ENCODE assay signal across 9 mouse cellular contexts in genomic region chr3:52413187-52413746, GRCm38 (mm10).
DNase-seq lines count a peak whose midpoint lies in the region; ATAC-seq and TF ChIP-seq lines count a peak whose summit lies in the region.
"Had no signal": no experiment of that assay in that cellular context is flagged by ENCODE, and none has a peak within 500 bp of the region (broad histone marks: within the 10 kb centered on the region; RNA-seq: fewer than 3 reads in every experiment).

No protein-coding gene starts in this region.

- 3% methylated on average over 10 of the region's 10 CpGs for WGBS in hindbrain, embryonic 11.5 days
- WGBS in hindbrain, postnatal 0 days, result 23% methylated on average over 10 of the region's 10 CpGs
- WGBS in hindbrain, embryonic 13.5 days, result 10% methylated on average over 10 of the region's 10 CpGs

- H3K4me1 ChIP-seq in hindbrain, embryonic 11.5 days (replicated peaks; ENCODE audit: control insufficient read depth, insufficient read depth, low read length), result 0 out of 2 replicates have a peak, but pooled peaks cover 4% of the 10 kb centered on the region
- no peaks in the 10 kb centered on the region for H3K4me1 ChIP-seq in hindbrain, postnatal 0 days (ENCODE audit: insufficient read depth, low read length)
- peaks cover 17% of the 10 kb centered on the region for H3K4me1 ChIP-seq in hindbrain, embryonic 13.5 days (replicated peaks)

- TF ChIP-seq POLR2A in brain, embryonic 14.5 days (IDR thresholded peaks at IDR 0.05; ENCODE audit: borderline replicate concordance, extremely low read depth, insufficient read depth, insufficient read length, poor library complexity, severe bottlenecking), result no peak

- TF ChIP-seq CTCF in hindbrain, postnatal 0 days (IDR thresholded peaks at IDR 0.05; ENCODE audit: low read depth), result no peak
- no peak for TF ChIP-seq CTCF in brain, embryonic 14.5 days (IDR thresholded peaks at IDR 0.05; ENCODE audit: borderline replicate concordance, extremely low read depth, insufficient read depth, insufficient read length)
- TF ChIP-seq CTCF in left cerebral cortex, adult 2 months (IDR thresholded peaks at IDR 0.05), result no peak

- H3K9me3 ChIP-seq in hindbrain, embryonic 11.5 days (ENCODE audit: control insufficient read depth, low read length), result no peaks in the 10 kb centered on the region
- H3K9me3 ChIP-seq in hindbrain, postnatal 0 days (ENCODE audit: low read length), result no peaks in the 10 kb centered on the region
- H3K9me3 ChIP-seq in hindbrain, embryonic 13.5 days, result no peaks in the 10 kb centered on the region

- intact Hi-C loops in left cerebral cortex, adult 2 months (cut with DNase I), result no loop called here

- H3K4me2 ChIP-seq in hindbrain, embryonic 11.5 days (replicated peaks; ENCODE audit: low read depth, low read length), result no peak overlapping the region
- H3K4me2 ChIP-seq in hindbrain, postnatal 0 days (ENCODE audit: low read depth, low read length), result no peak overlapping the region
- 0 out of 2 replicates have a peak overlapping the region, but pooled peaks have one; percentile 6 for H3K4me2 ChIP-seq in hindbrain, embryonic 13.5 days

- H3K9ac ChIP-seq in hindbrain, embryonic 11.5 days (ENCODE audit: low read depth, low read length), result no peak overlapping the region
- H3K9ac ChIP-seq in hindbrain, postnatal 0 days (replicated peaks; ENCODE audit: low read length), result no peak overlapping the region
- no peak overlapping the region for H3K9ac ChIP-seq in hindbrain, embryonic 13.5 days

- no peak overlapping the region for H3K27ac ChIP-seq in hindbrain, embryonic 11.5 days (ENCODE audit: low read depth, low read length)
- no peak overlapping the region for H3K27ac ChIP-seq in hindbrain, postnatal 0 days
- H3K27ac ChIP-seq in hindbrain, embryonic 13.5 days, result no peak overlapping the region
- no peak overlapping the region for H3K27ac ChIP-seq in left cerebral cortex, adult 2 months

- H3K27me3 ChIP-seq in hindbrain, embryonic 11.5 days (ENCODE audit: control insufficient read depth, insufficient read depth, low read length), result no peaks in the 10 kb centered on the region
- no peaks in the 10 kb centered on the region for H3K27me3 ChIP-seq in hindbrain, postnatal 0 days (ENCODE audit: insufficient read depth, low read length)
- 0 out of 2 replicates have a peak, but pooled peaks cover 5% of the 10 kb centered on the region for H3K27me3 ChIP-seq in hindbrain, embryonic 13.5 days

- H3K4me3 ChIP-seq in hindbrain, embryonic 11.5 days (ENCODE audit: low read depth, low read length), result no peak overlapping the region
- no peak overlapping the region for H3K4me3 ChIP-seq in hindbrain, postnatal 0 days (ENCODE audit: low read length)
- no peak overlapping the region for H3K4me3 ChIP-seq in hindbrain, embryonic 13.5 days
- no peak overlapping the region for H3K4me3 ChIP-seq in left cerebral cortex, adult 2 months

- DNase-seq in hindbrain, embryonic 11.5 days (ENCODE audit: low spot score), result peak; percentile 48
- no peak for DNase-seq in hindbrain, postnatal 0 days (ENCODE audit: low spot score)
- peak; percentile 26 for DNase-seq in brain, embryonic 14.5 days (ENCODE audit: low read depth)
- DNase-seq in lung, postnatal 36 days, result peak; percentile 56
- DNase-seq in cerebellum, adult 11 months, result no peak
- DNase-seq in right cerebral cortex, postnatal 10 days (ENCODE audit: low spot score in 2 of 2), result no peak
- DNase-seq in left cerebral cortex, adult 2 months (ENCODE audit: extremely low spot score in 1 of 2, low spot score in 2 of 2), result no peak

- peak; percentile 51; the same call in 1 of the 2 replicates for ATAC-seq in hindbrain, embryonic 11.5 days (ENCODE audit: low FRiP score)
- ATAC-seq in hindbrain, postnatal 0 days, result no peak
- no peak for ATAC-seq in hindbrain, embryonic 13.5 days (ENCODE audit: low FRiP score)

- no peaks in the 10 kb centered on the region for H3K36me3 ChIP-seq in hindbrain, embryonic 11.5 days (ENCODE audit: control insufficient read depth, insufficient read depth, low read length)
- H3K36me3 ChIP-seq in hindbrain, postnatal 0 days (ENCODE audit: insufficient read depth, low read length), result no peaks in the 10 kb centered on the region
- no peaks in the 10 kb centered on the region for H3K36me3 ChIP-seq in hindbrain, embryonic 13.5 days
- H3K36me3 ChIP-seq: G1E had no signal

Comparison
In these comparisons a context has a peak if more than half of its experiments do, and no peak if none do; other contexts are left out.
1. DNase-seq: peak in hindbrain, embryonic 11.5 days (single experiment), brain, embryonic 14.5 days (single experiment) and lung, postnatal 36 days (single experiment); none in hindbrain, postnatal 0 days (single experiment), cerebellum, adult 11 months (single experiment), right cerebral cortex, postnatal 10 days (0 of 2) and left cerebral cortex, adult 2 months (0 of 2).